Mouse (Mus musculus) midbrain, embryonic 13.5 days (tissue): Measurements from ENCODE around the gene Sag. TPM values are rescaled to one million over a fixed set of nuclear protein-coding genes. Genes with fewer than 3 reads are reported as not detected.
"Not testable (repeated sequence)": the region's sequence is repeated elsewhere in the genome, so short reads cannot be mapped to it uniquely, and the experiment has no call there.

ENCODE experiments used
- ATAC-seq: fragments of 200-750 bp; cut with Nextera tagmentation; 2 replicates; pipeline ENCODE4 v1.8.0; 2017; ENCODE audit warnings: mild to moderate bottlenecking, moderate TSS enrichment, moderate library complexity
- H3K27ac ChIP-seq: fragments of 300-500 bp; sonication (generic); 2 replicates; pipeline ENCODE4 v1.5.1; 2015; ENCODE audit warnings: inconsistent platforms, mild to moderate bottlenecking, moderate library complexity
- H3K27me3 ChIP-seq: fragments of 300-500 bp; sonication (generic); 2 replicates; pipeline ENCODE4 v1.6.1; 2015; ENCODE audit warnings: mild to moderate bottlenecking, inconsistent platforms
- H3K36me3 ChIP-seq: fragments of 300-500 bp; sonication (generic); 2 replicates; pipeline ENCODE4 v1.6.1; 2015; ENCODE audit warnings: mild to moderate bottlenecking, inconsistent platforms
- H3K4me1 ChIP-seq: fragments of 300-500 bp; sonication (generic); replicated peaks from 2 replicates; pipeline ENCODE4 v1.6.1; 2015; ENCODE audit warnings: inconsistent platforms
- H3K4me2 ChIP-seq: fragments of 300-500 bp; sonication (generic); replicated peaks from 2 replicates; pipeline ENCODE4 v1.6.1; 2015; ENCODE audit warnings: moderate library complexity, mild to moderate bottlenecking, inconsistent platforms
- H3K4me3 ChIP-seq: fragments of 300-500 bp; sonication (generic); replicated peaks from 2 replicates; pipeline ENCODE4 v1.5.1; 2015; ENCODE audit warnings: mild to moderate bottlenecking, inconsistent platforms
- H3K9ac ChIP-seq: fragments of 300-500 bp; sonication (generic); replicated peaks from 2 replicates; pipeline ENCODE4 v1.6.1; 2015; ENCODE audit warnings: mild to moderate bottlenecking, inconsistent platforms
- H3K9me3 ChIP-seq: fragments of 300-500 bp; sonication (generic); 2 replicates; pipeline ENCODE4 v1.6.1; 2016; ENCODE audit warnings: mild to moderate bottlenecking, inconsistent platforms
- WGBS: fragments of 180-500 bp; shearing (Covaris S2); methylation state at CpG from one replicate; pipeline ENCODE4 v1.1.7; 2015; 5-methylcytosine and 5-hydroxymethylcytosine counted together
- polyA plus RNA-seq: library from polyadenylated mRNA; unstranded; fragments of >200 nt; fragmentation: Nextera tagmentation; extraction: Ambion mirVana; gene quantifications from 2 replicates; pipeline ENCODE4 v1.2.1, GENCODE M21; 2015

The Sag gene
- polyA plus RNA-seq, 1 experiment from 2014 or later, result 3.2 TPM

DNA sequence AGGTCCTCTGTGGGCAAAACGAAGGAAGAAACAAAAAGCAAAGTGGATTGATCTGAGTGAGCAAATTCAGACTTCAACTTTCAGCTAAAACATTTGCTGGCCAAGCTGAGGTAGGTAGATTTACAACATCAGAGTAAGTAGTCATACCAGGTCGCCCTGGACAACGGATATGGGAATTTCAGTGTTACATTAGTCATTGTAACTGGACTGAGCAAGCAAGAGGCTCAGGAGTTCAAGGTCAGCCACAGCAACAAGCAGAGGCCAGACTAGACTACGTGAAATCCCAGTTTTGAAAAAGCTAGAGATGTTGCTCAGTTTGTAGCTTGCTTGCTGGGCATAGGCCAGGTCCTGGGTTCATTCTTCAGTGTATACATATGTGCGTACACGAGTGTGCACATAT is 22.5 kb downstream of the Sag start:
- no peak overlapping the region for H3K4me2 ChIP-seq
- 0 out of 2 replicates have a peak, but pooled peaks cover 4% of the 10 kb centered on the region for H3K4me1 ChIP-seq
- H3K36me3 ChIP-seq, result no peaks in the 10 kb centered on the region
- ATAC-seq, result no peak
- H3K9ac ChIP-seq, result no peak overlapping the region
- no peak overlapping the region for H3K27ac ChIP-seq
- H3K9me3 ChIP-seq, result no peaks in the 10 kb centered on the region
- no peak overlapping the region for H3K4me3 ChIP-seq
- 87% methylated on average over 6 of the region's 6 CpGs for WGBS
- no peaks in the 10 kb centered on the region for H3K27me3 ChIP-seq

DNA sequence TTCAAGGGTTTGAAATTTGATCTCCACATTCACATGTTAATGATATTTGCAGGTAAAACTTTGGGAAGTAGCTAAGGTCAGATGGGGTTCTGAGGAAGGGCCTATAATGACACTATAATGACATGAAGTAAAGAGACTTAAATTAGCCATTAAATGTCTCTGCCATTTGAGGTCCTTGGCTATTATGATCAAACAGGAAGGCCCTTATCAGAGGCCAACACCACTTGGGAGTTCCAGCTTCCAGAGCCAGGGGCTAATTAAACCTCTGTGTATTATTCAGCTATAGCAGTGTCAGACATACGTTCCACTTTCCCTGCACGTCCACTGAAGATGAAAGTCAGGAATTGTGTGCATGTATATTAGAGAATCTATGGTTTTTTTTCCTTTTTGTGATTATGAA is 23.0 kb downstream of the Sag start:
- no peaks in the 10 kb centered on the region for H3K36me3 ChIP-seq
- no peak for ATAC-seq
- no peak overlapping the region for H3K4me2 ChIP-seq
- H3K27ac ChIP-seq, result no peak overlapping the region
- H3K9ac ChIP-seq, result no peak overlapping the region
- 0 out of 2 replicates have a peak, but pooled peaks cover 4% of the 10 kb centered on the region for H3K4me1 ChIP-seq
- no peaks in the 10 kb centered on the region for H3K9me3 ChIP-seq
- H3K27me3 ChIP-seq, result no peaks in the 10 kb centered on the region
- 78% methylated on average over 2 of the region's 2 CpGs for WGBS
- no peak overlapping the region for H3K4me3 ChIP-seq

DNA sequence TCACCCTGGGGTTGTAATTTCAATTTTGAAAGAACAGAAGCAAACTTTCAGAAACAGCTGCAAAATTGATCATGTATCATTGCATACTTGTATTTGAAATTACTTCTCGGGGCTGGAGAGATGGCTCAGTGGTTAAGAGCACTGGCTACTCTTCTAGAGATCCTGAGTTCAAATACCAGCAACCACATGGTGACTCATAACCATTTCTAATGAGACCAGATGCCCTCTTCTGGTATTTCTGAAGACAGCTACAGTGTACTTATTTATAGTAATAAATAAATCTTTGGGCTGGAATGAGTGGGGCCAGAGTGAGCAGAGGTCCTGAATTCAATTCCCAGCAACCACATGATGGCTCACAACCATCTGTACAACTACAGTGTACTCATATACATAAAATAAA is 24.0 kb downstream of the Sag start:
- H3K9me3 ChIP-seq, H3K27me3 ChIP-seq, H3K4me3 ChIP-seq, H3K4me2 ChIP-seq, ATAC-seq, H3K4me1 ChIP-seq, H3K36me3 ChIP-seq, H3K9ac ChIP-seq, H3K27ac ChIP-seq: not testable (repeated sequence)
- WGBS, result 89% methylated on average over 1 of the region's 1 CpGs

DNA sequence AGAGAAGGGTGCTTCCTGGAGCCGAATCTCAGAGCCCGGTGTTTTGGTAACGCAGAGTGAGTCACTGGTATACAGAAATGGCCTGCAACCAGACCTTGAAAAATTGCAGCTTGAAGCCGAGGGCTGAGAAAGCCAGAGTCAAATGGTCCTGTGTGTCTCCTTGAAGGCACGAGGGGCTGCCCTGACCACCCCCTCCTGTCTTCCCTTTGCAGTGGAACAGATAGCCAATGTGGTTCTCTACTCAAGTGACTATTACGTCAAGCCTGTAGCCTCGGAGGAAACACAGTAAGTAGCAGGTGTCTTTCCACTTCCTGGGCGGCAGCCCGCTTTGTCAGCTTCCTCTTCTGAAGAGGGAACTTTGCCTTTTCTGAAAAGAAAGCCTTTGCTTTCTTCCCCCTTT is 24.7 kb downstream of the Sag start:
- Histone ChIP-seq H3K36me3 (no peaks in the 10 kb centered on the region), H3K4me1 (0 out of 2 replicates have a peak, but pooled peaks cover 4% of the 10 kb centered on the region), H3K27me3 (no peaks in the 10 kb centered on the region), H3K4me3 (no peak overlapping the region), H3K4me2 (no peak overlapping the region), H3K9ac (no peak overlapping the region), H3K27ac (no peak overlapping the region), H3K9me3 (no peaks in the 10 kb centered on the region)
- ATAC-seq, result no peak
- 82% methylated on average over 9 of the region's 9 CpGs for WGBS

DNA sequence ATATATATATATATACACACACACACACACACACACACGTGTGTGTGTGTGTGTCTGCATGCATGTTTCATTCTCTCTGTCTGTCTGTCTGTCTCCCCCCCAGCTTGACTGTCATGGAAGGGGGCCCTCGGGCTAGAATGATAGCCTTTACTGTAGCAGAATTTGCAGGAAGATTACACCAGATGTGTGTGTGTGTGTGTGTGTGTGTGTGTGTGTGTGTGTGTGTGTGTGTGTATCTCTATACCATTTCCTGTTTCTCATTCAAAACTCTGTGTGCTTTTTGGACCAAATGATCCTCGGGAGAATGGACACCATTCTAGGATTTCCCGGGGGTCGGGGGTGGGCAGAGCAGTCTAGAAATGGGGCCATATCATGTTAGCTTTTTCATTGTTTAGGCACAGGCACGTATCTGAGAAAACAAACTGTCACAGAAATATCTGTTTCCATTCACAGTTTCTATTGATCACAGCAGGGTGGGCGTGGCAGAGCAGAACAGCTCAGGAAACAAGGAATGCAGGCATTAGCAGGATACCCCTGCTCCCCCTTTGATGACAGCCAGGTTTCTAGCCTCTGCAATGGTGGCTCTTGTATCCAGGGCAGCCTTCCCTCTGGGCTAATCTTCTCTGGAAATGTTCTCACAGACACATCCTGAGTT is 25.6 kb downstream of the Sag start:
- no peak for ATAC-seq
- H3K27me3 ChIP-seq, result no peaks in the 10 kb centered on the region
- H3K27ac ChIP-seq, result no peak overlapping the region
- no peaks in the 10 kb centered on the region for H3K36me3 ChIP-seq
- H3K4me1 ChIP-seq, result 0 out of 2 replicates have a peak, but pooled peaks cover 4% of the 10 kb centered on the region
- no peak overlapping the region for H3K4me3 ChIP-seq
- no peak overlapping the region for H3K9ac ChIP-seq
- 40% methylated on average over 7 of the region's 7 CpGs for WGBS
- no peak overlapping the region for H3K4me2 ChIP-seq
- no peaks in the 10 kb centered on the region for H3K9me3 ChIP-seq

DNA sequence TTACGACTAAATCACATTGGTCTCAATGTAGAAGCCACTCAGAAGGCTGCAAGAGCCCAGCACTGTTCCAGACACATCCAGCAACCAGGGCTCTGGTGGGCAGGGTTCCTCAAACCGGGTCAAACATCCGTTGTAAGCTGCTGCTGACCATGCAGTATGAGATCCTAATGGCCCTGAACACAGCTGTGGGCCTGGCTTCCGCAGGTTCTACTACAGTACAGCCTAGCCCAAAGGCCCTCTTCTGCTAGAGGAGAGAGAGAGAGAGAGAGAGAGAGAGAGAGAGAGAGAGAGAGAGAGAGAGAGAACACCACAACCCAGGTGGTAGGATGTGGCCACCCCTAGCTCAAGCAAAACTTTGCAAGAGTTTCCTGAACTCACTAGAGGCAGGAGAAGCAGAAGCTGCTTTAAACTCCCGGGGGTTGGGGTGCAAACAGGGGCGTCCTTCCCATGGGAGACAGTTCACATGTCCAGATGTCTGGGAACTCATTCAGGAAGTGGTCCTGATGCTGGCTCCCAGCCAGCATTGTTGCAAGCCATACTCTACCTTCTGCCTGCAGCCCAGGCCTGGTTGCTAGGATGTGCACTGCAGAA is 26.2 kb downstream of the Sag start:
- no peak for ATAC-seq
- Histone ChIP-seq H3K27me3 (no peaks in the 10 kb centered on the region), H3K4me1 (0 out of 2 replicates have a peak, but pooled peaks cover 4% of the 10 kb centered on the region), H3K36me3 (no peaks in the 10 kb centered on the region), H3K9me3 (no peaks in the 10 kb centered on the region), H3K27ac (no peak overlapping the region), H3K4me2 (no peak overlapping the region), H3K9ac (no peak overlapping the region), H3K4me3 (no peak overlapping the region)
- 64% methylated on average over 6 of the region's 6 CpGs for WGBS

DNA sequence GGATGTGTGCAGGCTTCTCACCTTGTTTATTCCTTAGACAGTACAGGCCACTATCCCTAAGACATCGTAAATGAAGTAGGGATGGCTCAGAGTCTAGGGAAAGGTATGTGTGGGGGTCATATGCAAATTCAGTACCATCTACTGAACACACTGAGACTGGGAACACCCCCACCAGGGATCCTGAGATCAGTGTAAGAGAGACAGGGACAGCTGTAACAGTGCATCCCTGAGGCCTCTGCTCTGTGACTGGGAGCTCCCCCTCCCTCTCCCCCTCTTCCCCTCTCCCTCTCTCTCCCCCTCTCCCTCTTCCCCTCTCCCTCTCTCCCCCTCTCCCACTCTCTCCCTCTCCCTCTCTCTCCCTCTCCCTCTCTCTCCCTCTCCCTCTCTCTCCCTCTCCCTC is 33.0 kb downstream of the Sag start:
- Histone ChIP-seq H3K27me3 (no peaks in the 10 kb centered on the region), H3K36me3 (no peaks in the 10 kb centered on the region), H3K4me3 (no peak overlapping the region), H3K4me2 (no peak overlapping the region), H3K27ac (no peak overlapping the region), H3K4me1 (no peaks in the 10 kb centered on the region), H3K9me3 (no peaks in the 10 kb centered on the region), H3K9ac (no peak overlapping the region)
- WGBS, result 80% methylated on average over 1 of the region's 1 CpGs
- ATAC-seq, result no peak

DNA sequence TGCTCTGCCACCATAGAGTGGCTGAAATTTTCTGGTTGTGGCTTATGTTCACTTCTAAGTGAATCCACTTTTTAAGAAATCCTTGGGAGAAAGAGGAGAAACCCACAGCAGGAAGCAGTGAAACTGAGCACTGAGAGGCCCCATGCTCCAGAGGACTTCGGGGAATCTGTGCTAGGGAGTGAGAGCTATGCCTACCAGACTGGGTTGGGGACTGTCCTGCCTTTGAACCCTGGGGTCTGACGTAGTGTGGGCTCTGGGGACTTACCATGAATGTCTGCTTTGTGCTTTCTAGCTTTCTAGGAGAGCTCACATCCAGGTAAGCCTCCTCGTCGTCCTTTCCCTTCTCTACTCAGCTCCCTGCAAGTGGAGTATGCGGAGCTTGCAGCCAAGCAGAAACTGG is 33.5 kb downstream of the Sag start:
- WGBS, result 46% methylated on average over 5 of the region's 5 CpGs
- Histone ChIP-seq H3K4me2 (no peak overlapping the region), H3K27me3 (no peaks in the 10 kb centered on the region), H3K4me3 (no peak overlapping the region), H3K9me3 (no peaks in the 10 kb centered on the region), H3K9ac (no peak overlapping the region), H3K4me1 (no peaks in the 10 kb centered on the region), H3K27ac (no peak overlapping the region), H3K36me3 (no peaks in the 10 kb centered on the region)
- ATAC-seq, result no peak

DNA sequence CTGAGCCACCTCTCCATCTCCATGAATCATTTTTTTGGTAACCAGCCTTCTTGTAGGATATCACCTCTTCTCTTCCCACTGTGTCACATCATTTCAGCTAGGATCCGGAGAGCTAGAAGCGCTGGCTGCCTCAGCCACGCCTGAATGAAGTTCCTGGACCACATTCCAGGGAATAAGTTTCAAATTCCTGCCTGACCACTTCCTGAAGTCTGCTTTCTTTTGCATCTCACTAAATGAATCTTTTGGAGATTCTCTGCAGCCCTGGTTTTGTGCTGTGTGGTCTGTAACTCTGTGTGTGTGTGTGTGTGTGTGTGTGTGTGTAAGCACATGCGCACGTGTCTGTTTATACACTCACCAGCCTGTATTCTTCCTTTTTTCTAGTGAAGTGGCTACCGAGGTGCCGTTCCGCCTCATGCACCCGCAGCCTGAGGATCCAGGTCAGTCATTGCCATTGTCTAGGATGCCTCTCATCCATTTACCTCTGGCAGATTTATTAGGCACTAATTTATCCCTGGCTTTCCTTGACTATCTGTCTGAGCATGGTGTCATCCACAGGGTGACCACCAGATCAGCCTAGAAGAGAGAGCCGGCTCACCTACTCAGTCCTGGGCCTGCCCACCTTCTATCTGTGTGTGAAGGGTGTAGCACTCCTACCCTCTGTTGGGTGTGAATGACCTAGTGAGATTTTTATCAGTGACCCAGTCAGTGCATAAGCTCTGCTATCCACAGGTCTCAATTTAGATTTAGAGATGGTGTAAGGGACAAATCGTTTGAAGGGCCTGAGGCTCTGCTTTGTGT is 37.1 kb downstream of the Sag start:
- H3K27me3 ChIP-seq, result no peaks in the 10 kb centered on the region
- WGBS, result 86% methylated on average over 11 of the region's 11 CpGs
- H3K4me1 ChIP-seq, result no peaks in the 10 kb centered on the region
- H3K4me2 ChIP-seq, result no peak overlapping the region
- no peak overlapping the region for H3K27ac ChIP-seq
- H3K9me3 ChIP-seq, result no peaks in the 10 kb centered on the region
- no peak overlapping the region for H3K9ac ChIP-seq
- no peaks in the 10 kb centered on the region for H3K36me3 ChIP-seq
- no peak for ATAC-seq
- H3K4me3 ChIP-seq, result no peak overlapping the region

DNA sequence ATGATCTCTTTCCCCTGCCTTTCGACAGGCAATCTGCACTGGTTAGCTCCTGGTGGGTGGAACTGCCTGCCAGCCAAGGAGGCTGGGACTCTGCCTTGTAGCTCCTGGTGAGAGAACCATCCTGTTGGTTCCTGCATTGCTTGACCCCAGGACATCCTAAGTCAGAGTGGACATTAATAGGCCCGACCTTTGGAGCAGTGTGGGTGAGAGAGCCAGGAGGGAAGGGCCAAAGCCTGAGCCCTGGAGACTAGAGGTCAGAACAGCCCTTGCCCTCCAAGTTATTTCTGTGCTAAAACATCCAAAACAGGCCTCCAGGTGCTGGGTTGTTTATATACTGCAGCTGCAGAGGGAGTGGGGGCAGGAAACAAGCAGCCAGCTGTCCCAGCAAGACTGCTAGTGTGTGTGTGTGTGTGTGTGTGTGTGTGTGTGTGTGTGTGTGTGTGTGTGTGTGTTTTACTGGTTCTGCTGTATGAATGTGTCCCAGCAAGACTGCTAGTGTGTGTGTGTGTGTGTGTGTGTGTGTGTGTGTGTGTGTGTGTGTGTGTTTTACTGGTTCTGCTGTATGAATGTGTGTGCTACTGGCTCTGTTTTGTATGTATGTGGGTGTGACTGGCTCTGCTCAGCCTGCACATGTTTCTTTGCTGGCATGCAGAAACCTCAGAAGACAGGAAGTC is 43.5 kb downstream of the Sag start:
- WGBS, result 68% methylated on average over 2 of the region's 2 CpGs

DNA sequence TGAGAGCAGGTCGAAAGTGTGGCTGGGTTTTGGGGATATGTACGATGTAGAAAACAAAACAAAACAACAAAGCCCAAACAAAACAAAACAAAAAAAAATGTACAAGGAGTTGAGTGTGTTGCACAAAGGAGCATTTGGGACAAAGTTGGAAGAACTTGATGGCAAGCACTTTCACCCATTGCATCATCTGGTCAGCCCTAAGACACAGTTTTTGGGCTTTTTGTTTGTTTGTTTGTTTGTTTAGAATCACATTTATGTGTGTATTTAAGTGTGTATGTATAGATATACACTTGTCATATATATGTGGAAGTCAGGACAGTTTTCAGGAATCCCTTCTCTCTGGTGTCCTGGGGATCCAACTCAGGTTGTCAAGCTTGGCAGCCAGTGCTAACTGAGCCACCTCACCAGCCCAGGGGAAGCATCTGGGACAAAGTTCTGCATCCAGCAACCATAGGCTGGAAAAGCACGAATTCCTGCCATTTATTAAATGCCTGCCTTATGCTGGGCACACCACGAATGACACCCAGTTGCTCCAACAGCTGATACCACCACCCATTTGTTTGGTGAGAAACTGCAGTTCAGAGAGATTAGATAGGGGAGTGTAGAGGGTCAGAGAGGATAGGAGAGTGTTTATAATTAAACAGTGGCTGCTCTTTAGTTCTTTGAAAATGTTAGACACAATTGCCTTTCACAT is 44.1 kb downstream of the Sag start:
- Histone ChIP-seq H3K36me3 (no peaks in the 10 kb centered on the region), H3K27ac (no peak overlapping the region), H3K9ac (no peak overlapping the region), H3K4me2 (no peak overlapping the region), H3K27me3 (0 out of 2 replicates have a peak, but pooled peaks cover 3% of the 10 kb centered on the region), H3K4me3 (no peak overlapping the region), H3K9me3 (no peaks in the 10 kb centered on the region), H3K4me1 (peaks cover 11% of the 10 kb centered on the region)
- 66% methylated on average over 4 of the region's 4 CpGs for WGBS
- ATAC-seq, result no peak

More for the DNA sequence above, 43.5 kb downstream of the Sag start:
- 0 out of 2 replicates have a peak, but pooled peaks cover 3% of the 10 kb centered on the region for H3K27me3 ChIP-seq
- ATAC-seq, result no peak
- no peak overlapping the region for H3K4me3 ChIP-seq
- no peak overlapping the region for H3K4me2 ChIP-seq
- H3K36me3 ChIP-seq, result no peaks in the 10 kb centered on the region
- no peak overlapping the region for H3K9ac ChIP-seq
- no peaks in the 10 kb centered on the region for H3K9me3 ChIP-seq
- no peak overlapping the region for H3K27ac ChIP-seq
- peaks cover 4% of the 10 kb centered on the region for H3K4me1 ChIP-seq
